In the genomic region with DNA sequence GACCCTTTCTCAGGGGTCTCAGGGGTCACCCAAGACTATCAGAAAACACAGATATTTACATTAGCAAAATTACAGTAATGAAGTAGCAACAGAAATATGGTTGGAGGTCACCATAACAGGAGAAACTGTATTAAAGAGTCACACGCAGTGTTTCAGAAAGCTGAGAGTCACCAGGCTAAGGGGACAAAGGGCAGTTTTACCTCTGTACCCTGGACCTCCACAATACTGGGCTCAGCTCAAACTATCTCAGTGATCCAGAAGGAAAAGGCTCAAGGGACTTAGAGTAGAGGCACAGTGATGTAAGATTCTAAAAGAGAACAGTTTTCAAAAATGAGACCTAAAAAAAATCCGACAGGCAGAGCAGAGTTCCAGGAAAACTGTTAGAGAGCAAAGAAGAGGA, we compare ENCODE assay signal across 17 mouse cellular contexts. TPM values are rescaled to one million over a fixed set of nuclear protein-coding genes. Genes with fewer than 3 reads are reported as not detected.
DNase-seq lines count a peak whose midpoint lies in the region; ATAC-seq and TF ChIP-seq lines count a peak whose summit lies in the region.
"Had no signal": no experiment of that assay in that cellular context is flagged by ENCODE, and none has a peak within 500 bp of the region (broad histone marks: within the 10 kb centered on the region; RNA-seq: fewer than 3 reads in every experiment).

No protein-coding gene starts in this region.

- no peak for TF ChIP-seq POLR2A in kidney, adult 2 months (IDR thresholded peaks at IDR 0.05; ENCODE audit: low read depth, low read length)

- ATAC-seq in kidney, postnatal 0 days (replicated peaks; ENCODE audit: low FRiP score, low read depth): no peak
- ATAC-seq in megakaryocyte, adult 5-6 weeks (ENCODE audit: poor library complexity, severe bottlenecking): no peak
- ATAC-seq: forebrain, embryonic 13.5 days had no signal

- no peak overlapping the region for H3K4me2 ChIP-seq in kidney, postnatal 0 days (ENCODE audit: low read length)
- H3K4me2 ChIP-seq: forebrain, embryonic 13.5 days; hindbrain, embryonic 13.5 days had no signal

- H3K27ac ChIP-seq in kidney, adult 2 months (ENCODE audit: insufficient read depth, low read depth, low read length): no peak overlapping the region
- H3K27ac ChIP-seq in kidney, postnatal 0 days: no peak overlapping the region
- H3K27ac ChIP-seq: embryonic facial prominence, embryonic 10.5 days; forebrain, embryonic 13.5 days; heart, embryonic 10.5 days; hindbrain, embryonic 13.5 days had no signal

- 38% methylated on average over 2 of the region's 2 CpGs for WGBS in kidney, adult 2 months
- WGBS in kidney, postnatal 0 days: 60% methylated on average over 2 of the region's 2 CpGs

- H3K4me1 ChIP-seq in kidney, adult 2 months (ENCODE audit: control insufficient read depth, insufficient read depth, low read length): no peaks in the 10 kb centered on the region
- no peaks in the 10 kb centered on the region for H3K4me1 ChIP-seq in kidney, postnatal 0 days (replicated peaks; ENCODE audit: insufficient read depth, low read length)
- H3K4me1 ChIP-seq: embryonic facial prominence, embryonic 10.5 days; forebrain, embryonic 13.5 days; heart, embryonic 10.5 days; hindbrain, embryonic 13.5 days had no signal

- no peaks in the 10 kb centered on the region; the same call in none of the 2 replicates for H3K36me3 ChIP-seq in kidney, adult 2 months (ENCODE audit: control insufficient read depth, insufficient read depth, low read length)
- H3K36me3 ChIP-seq in kidney, postnatal 0 days (ENCODE audit: insufficient read depth, low read length): peaks cover 11% of the 10 kb centered on the region; the same call in 1 of the 2 replicates

- TF ChIP-seq CTCF in kidney, adult 2 months (conservative IDR thresholded peaks at IDR 0.05; ENCODE audit: insufficient read depth, insufficient read length, low read depth, low read length): no peak
- no peak for TF ChIP-seq CTCF in kidney, postnatal 0 days (IDR thresholded peaks at IDR 0.05; ENCODE audit: low read depth)

- H3K9me3 ChIP-seq in kidney, postnatal 0 days (replicated peaks; ENCODE audit: low read length): no peaks in the 10 kb centered on the region
- H3K9me3 ChIP-seq: embryonic facial prominence, embryonic 10.5 days; forebrain, embryonic 13.5 days; heart, embryonic 10.5 days; hindbrain, embryonic 13.5 days had no signal

- no peaks in the 10 kb centered on the region for H3K27me3 ChIP-seq in kidney, adult 2 months (replicated peaks; ENCODE audit: control insufficient read depth, insufficient read depth, low read length)
- no peaks in the 10 kb centered on the region for H3K27me3 ChIP-seq in kidney, postnatal 0 days (ENCODE audit: insufficient read depth, low read length)
- H3K27me3 ChIP-seq: forebrain, embryonic 13.5 days; hindbrain, embryonic 13.5 days had no signal

- no peak overlapping the region for H3K4me3 ChIP-seq in kidney, adult 2 months (ENCODE audit: insufficient read depth, low read depth, low read length)
- no peak overlapping the region for H3K4me3 ChIP-seq in kidney, postnatal 0 days (replicated peaks; ENCODE audit: low read depth, low read length)
- H3K4me3 ChIP-seq: embryonic facial prominence, embryonic 10.5 days; forebrain, embryonic 13.5 days; heart, embryonic 10.5 days; hindbrain, embryonic 13.5 days had no signal

- DNase-seq in kidney, adult 2 months: peak; percentile 58
- DNase-seq in kidney, postnatal 4 days: no peak
- DNase-seq in brain, adult 2 months (ENCODE audit: low read depth, low spot score): peak; percentile 45
- peak; percentile 10 for DNase-seq in kidney, postnatal 0 days (ENCODE audit: low spot score)
- DNase-seq in yolk sac, embryonic 10.5 days (ENCODE audit: low spot score): peak; percentile 5
- DNase-seq: adrenal gland, adult 2 months; adrenal gland, postnatal 25 days; cerebellum, adult 2 months; cerebellum, postnatal 10 days; gastrocnemius, postnatal 10 days; heart, adult 18-20 months; heart, postnatal 10 days had no signal

- H3K9ac ChIP-seq in kidney, postnatal 0 days (ENCODE audit: low read depth, low read length): no peak overlapping the region
- H3K9ac ChIP-seq: forebrain, embryonic 13.5 days; hindbrain, embryonic 13.5 days had no signal

RNA-seq across cellular contexts. Expression of a gene that starts 36.0 kb away (rescaled TPM):
- polyA plus RNA-seq in kidney, adult 2 months (2012; rRNA removed): 73.5 and 79.5 TPM in 2 replicates
- 73.4 and 77.8 TPM in 2 replicates for polyA plus RNA-seq in kidney, postnatal 0 days (2015; fragmentation: Nextera tagmentation; extraction: Ambion mirVana)
- total RNA-seq in megakaryocyte, adult 5-6 weeks (2015): 4.3 TPM in 2 replicates
- total RNA-seq in megakaryocyte, adult 5-6 weeks (2017): 6.0 and 9.6 TPM in 2 replicates

Comparison
In these comparisons a context has a peak if more than half of its experiments do, and no peak if none do; other contexts are left out.
1. DNase-seq: peak in kidney, adult 2 months (single experiment), brain, adult 2 months (single experiment), kidney, postnatal 0 days (single experiment) and yolk sac, embryonic 10.5 days (single experiment); none in kidney, postnatal 4 days (0 of 2).